Mouse (Mus musculus) G1E (cell line): ENCODE measurements around the gene Dirc2.

Experiments used
- CTCF ChIP-seq: IDR thresholded peaks from 2 replicates; pipeline ENCODE4 v1.5.1; 2012; ENCODE audit warnings: low read depth, low read length, inconsistent platforms, mixed read lengths
- GATA1 ChIP-seq: IDR thresholded peaks from 2 replicates; pipeline ENCODE4 v1.6.1; 2012; ENCODE audit warnings: borderline replicate concordance, low read length, inconsistent platforms, mixed read lengths
- GATA2 ChIP-seq: IDR thresholded peaks from 2 replicates; pipeline ENCODE4 v1.6.1; 2012; ENCODE audit warnings: low read depth, low read length, inconsistent platforms, borderline replicate concordance
- POLR2AphosphoS5 ChIP-seq: IDR thresholded peaks from 2 replicates; pipeline ENCODE4 v1.6.1; 2012; ENCODE audit warnings: low read depth, low read length, inconsistent platforms; ENCODE audit not compliant: insufficient replicate concordance
- TAL1 ChIP-seq: conservative IDR thresholded peaks from 2 replicates; pipeline ENCODE4 v1.6.1; 2012; ENCODE audit warnings: low read depth, low read length, inconsistent platforms, mixed read lengths

- TF ChIP-seq CTCF, result no peak
- TF ChIP-seq GATA1, result no peak
- no peak for TF ChIP-seq GATA2
- TF ChIP-seq POLR2AphosphoS5, result no peak
- no peak for TF ChIP-seq TAL1
Observed at GRCm38 (mm10) chr16:35776737-35777136, 7.6 kb upstream of the Dirc2 start.
